Mouse (Mus musculus) limb, embryonic 11.5 days (tissue): ENCODE data around the gene Cript. TPM values are rescaled to one million over a fixed set of nuclear protein-coding genes. Genes with fewer than 3 reads are reported as not detected.

ENCODE experiments used
- ATAC-seq: fragments of 200-750 bp; cut with Nextera tagmentation; 2 replicates; pipeline ENCODE4 v1.8.0; 2017; ENCODE audit warnings: low read depth; ENCODE audit not compliant: insufficient number of reproducible peaks, low FRiP score, low TSS enrichment
- DNase-seq: peaks from one replicate; pipeline ENCODE4 v3.0.0-alpha.2; 2015; ENCODE audit warnings: low spot score
- H3K27ac ChIP-seq: fragments of 300-500 bp; sonication (generic); replicated peaks from 2 replicates; pipeline ENCODE4 v1.5.1; 2014; ENCODE audit warnings: low read depth, mild to moderate bottlenecking, low read length
- H3K27me3 ChIP-seq: fragments of 300-500 bp; sonication (generic); 2 replicates; pipeline ENCODE4 v1.6.1; 2014; ENCODE audit warnings: mild to moderate bottlenecking, low read length, mixed read lengths; ENCODE audit not compliant: control insufficient read depth, insufficient read depth
- H3K36me3 ChIP-seq: fragments of 300-500 bp; sonication (generic); 2 replicates; pipeline ENCODE4 v1.6.1; 2014; ENCODE audit warnings: mild to moderate bottlenecking, low read length, moderate library complexity, mixed read lengths; ENCODE audit not compliant: control insufficient read depth, insufficient read depth
- H3K4me1 ChIP-seq: fragments of 300-500 bp; sonication (generic); 2 replicates; pipeline ENCODE4 v1.6.1; 2014; ENCODE audit warnings: low read length, mixed read lengths; ENCODE audit not compliant: control insufficient read depth, insufficient read depth
- H3K4me2 ChIP-seq: fragments of 300-500 bp; sonication (generic); 2 replicates; pipeline ENCODE4 v1.6.1; 2014; ENCODE audit warnings: low read depth, mild to moderate bottlenecking, moderate library complexity; ENCODE audit not compliant: severe bottlenecking
- H3K4me3 ChIP-seq: fragments of 300-500 bp; sonication (generic); 2 replicates; pipeline ENCODE4 v1.5.1; 2014; ENCODE audit warnings: low read depth, low read length
- H3K9ac ChIP-seq: fragments of 300-500 bp; sonication (generic); 2 replicates; pipeline ENCODE4 v1.6.1; 2014; ENCODE audit warnings: mild to moderate bottlenecking, low read length
- H3K9me3 ChIP-seq: fragments of 300-500 bp; sonication (generic); 2 replicates; pipeline ENCODE4 v1.6.1; 2016; ENCODE audit warnings: low read length; ENCODE audit not compliant: control insufficient read depth
- WGBS: fragments of 180-500 bp; shearing (Covaris S2); extraction: QIAGEN DNeasy Blood & Tissue Kit; methylation state at CpG from one replicate; pipeline ENCODE4 v1.1.7; 2014; 5-methylcytosine and 5-hydroxymethylcytosine counted together
- polyA plus RNA-seq: library from polyadenylated mRNA; unstranded; fragments of >200 nt; fragmentation: Nextera tagmentation; extraction: Ambion mirVana; gene quantifications from 2 replicates; pipeline ENCODE4 v1.2.1, GENCODE M21; 2014

Cript gene
- polyA plus RNA-seq, 1 experiment from 2014 or later = 148 TPM

DNA sequence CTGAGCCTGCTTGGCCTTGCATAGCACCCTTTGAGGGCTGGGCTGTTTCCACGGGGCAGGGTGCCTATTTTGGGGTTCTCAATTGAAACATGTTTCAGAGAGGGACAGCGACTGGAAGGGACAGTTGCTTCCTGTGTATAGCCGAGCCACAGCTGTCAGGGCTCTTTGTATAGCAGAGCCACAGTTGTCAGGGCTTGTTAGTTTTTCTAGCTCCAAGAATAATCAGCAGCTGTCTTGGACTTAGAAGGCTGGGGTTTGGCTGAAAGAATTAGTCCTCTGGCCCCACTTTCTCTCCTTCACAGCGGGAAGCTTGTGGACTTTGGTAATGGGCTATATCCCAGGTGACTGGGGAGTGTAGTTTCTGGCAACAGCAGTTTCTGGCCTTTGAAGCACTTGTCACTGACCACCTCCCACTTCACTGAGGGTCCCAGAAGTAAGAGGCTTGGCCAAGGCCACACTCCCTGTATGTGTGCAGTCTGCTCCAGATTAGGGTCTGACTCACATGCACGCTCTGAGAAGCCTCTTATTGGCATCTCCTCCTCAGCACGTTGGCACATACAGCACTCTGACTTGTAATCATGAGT, 36.7 kb upstream of the Cript start:
- Histone ChIP-seq H3K9me3 (no peaks in the 10 kb centered on the region), H3K4me2 (no peak overlapping the region), H3K27me3 (no peaks in the 10 kb centered on the region), H3K27ac (no peak overlapping the region), H3K9ac (no peak overlapping the region), H3K36me3 (no peaks in the 10 kb centered on the region; the same call in 1 of the 2 replicates), H3K4me1 (no peaks in the 10 kb centered on the region), H3K4me3 (no peak overlapping the region)
- WGBS = 78% methylated on average over 6 of the region's 6 CpGs
- DNase-seq = no peak
- ATAC-seq = no peak

DNA sequence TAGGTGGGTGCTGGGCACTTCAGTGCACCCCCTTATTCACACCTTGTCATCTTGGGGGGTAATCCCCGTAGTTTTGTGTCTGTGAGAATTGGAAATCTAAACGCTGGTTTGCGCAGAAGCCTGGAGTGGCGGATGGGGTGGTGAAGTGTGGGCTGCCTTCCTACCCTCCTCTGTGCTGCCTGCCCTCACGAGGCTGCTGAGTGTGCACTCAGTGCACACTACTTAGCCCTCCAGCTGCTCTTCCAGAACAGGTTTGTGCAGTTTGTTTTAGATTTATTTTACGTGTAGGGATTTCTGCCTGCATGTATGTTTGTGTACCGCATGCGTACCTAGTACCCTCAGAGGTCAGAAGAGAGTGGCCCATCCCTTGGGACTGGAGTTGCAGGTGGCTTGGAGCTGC, 34.0 kb upstream of the Cript start:
- Histone ChIP-seq H3K9me3 (no peaks in the 10 kb centered on the region), H3K4me3 (no peak overlapping the region), H3K27me3 (no peaks in the 10 kb centered on the region), H3K27ac (no peak overlapping the region), H3K4me2 (no peak overlapping the region), H3K9ac (no peak overlapping the region), H3K4me1 (no peaks in the 10 kb centered on the region), H3K36me3 (no peaks in the 10 kb centered on the region)
- ATAC-seq = no peak
- 94% methylated on average over 8 of the region's 8 CpGs for WGBS
- no peak for DNase-seq

DNA sequence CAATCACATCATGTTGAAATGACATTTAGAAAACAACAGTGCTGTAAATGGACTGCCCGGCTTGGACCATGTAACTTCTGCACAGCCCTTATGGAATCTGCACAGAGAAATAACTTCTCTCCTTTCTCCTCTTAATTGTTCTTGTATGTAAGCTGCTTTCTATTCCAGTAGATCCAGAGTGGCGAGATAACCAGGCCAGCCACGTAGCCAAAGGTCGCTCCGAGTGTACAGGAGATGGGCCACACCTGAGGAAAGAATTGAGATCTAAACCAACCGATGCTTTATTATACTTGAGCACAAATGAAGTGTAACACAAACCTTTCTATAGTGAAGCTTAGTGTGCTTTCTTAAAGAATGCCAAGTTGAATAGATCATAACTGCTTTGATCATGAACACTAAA, 28.0 kb upstream of the Cript start:
- WGBS = 93% methylated on average over 6 of the region's 6 CpGs
- Histone ChIP-seq H3K9me3 (no peaks in the 10 kb centered on the region), H3K4me1 (no peaks in the 10 kb centered on the region), H3K27ac (no peak overlapping the region), H3K4me2 (no peak overlapping the region), H3K36me3 (peaks cover 3% of the 10 kb centered on the region; the same call in 1 of the 2 replicates), H3K4me3 (no peak overlapping the region), H3K9ac (no peak overlapping the region), H3K27me3 (no peaks in the 10 kb centered on the region)
- ATAC-seq (no peak), DNase-seq (no peak)

DNA sequence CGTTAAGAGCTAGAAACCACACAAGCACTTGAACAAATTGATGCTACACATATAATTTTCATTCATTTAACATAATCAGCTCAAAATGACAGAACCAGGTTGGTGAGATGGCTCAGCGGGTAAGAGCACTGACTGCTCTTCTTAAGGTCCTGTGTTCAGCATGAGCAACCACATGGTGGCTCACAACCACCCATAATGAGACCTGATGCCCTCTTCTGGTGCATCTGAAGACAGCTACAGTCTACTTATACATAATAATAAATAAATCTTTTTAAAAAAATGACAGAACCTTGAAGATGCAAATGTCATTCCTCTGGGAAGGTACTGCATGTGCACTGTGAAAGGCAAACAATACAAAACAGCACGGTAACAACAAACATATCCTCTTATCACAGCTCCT, 16.4 kb upstream of the Cript start:
- H3K27ac ChIP-seq = no peak overlapping the region
- 92% methylated on average over 3 of the region's 3 CpGs for WGBS
- no peak overlapping the region for H3K4me3 ChIP-seq
- DNase-seq = no peak
- no peaks in the 10 kb centered on the region for H3K4me1 ChIP-seq
- H3K9me3 ChIP-seq = no peaks in the 10 kb centered on the region
- H3K4me2 ChIP-seq = no peak overlapping the region
- no peak for ATAC-seq
- peaks cover 3% of the 10 kb centered on the region; the same call in 1 of the 2 replicates for H3K36me3 ChIP-seq
- H3K27me3 ChIP-seq = no peaks in the 10 kb centered on the region
- no peak overlapping the region for H3K9ac ChIP-seq

DNA sequence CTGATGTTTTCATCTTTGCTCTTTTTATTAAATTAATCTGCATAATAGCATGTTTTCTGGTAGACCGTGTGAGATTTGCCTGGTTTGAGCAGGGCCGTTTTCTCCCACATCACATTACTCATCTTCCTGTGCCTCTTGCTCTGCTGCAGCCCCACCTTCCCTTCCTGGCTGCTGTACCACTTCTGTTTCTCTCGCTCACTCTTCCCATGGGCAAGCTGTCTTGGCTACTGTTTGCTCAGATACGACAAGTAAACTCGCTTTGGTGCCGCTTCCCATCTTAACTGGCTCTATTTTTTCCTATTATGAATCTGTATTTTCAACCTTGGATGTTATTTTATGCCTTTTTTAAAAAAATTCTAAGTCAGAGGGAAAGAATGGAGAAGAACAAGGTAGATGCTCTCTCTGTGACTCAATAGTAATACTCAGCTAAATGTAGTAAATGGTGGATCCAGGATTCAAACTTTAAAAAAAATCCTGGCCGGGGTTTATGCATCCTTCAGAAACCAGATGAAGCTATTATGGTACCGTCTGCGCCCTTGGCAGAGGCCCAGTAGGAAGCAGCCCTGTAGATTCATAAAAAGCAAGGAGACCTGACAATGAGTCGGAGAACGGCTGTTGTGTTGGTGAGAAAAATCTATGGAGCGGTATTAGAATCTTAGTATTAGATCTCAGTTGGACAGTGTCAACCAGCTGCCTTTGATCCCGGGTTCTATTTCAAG, 13.9 kb upstream of the Cript start:
- H3K4me1 ChIP-seq = no peaks in the 10 kb centered on the region
- no peak overlapping the region for H3K4me3 ChIP-seq
- no peaks in the 10 kb centered on the region for H3K27me3 ChIP-seq
- H3K9ac ChIP-seq = no peak overlapping the region
- no peaks in the 10 kb centered on the region for H3K9me3 ChIP-seq
- no peak overlapping the region for H3K27ac ChIP-seq
- no peak for DNase-seq
- H3K4me2 ChIP-seq = no peak overlapping the region
- ATAC-seq = no peak
- WGBS = 95% methylated on average over 13 of the region's 13 CpGs
- H3K36me3 ChIP-seq = no peaks in the 10 kb centered on the region; the same call in 1 of the 2 replicates

DNA sequence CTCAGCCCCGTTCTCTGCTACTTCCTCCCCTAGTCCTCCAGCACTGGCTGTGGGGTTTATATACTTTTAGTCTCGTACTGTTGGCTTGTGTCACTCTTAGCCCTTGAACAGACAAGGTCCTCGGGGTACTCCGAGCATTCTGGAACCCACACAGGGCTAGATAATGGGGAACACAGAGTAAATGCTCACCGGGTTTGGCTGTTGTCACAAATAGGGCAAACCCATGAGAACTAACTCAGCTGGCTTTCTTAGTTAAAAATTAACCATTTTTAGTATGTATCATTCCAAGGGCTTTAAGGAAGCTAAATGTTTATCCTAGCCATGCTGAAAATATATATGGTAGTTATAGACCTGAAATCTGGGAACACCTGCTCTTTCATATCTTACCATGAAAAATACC, 5.7 kb upstream of the Cript start:
- no peaks in the 10 kb centered on the region; the same call in 1 of the 2 replicates for H3K36me3 ChIP-seq
- no peaks in the 10 kb centered on the region for H3K4me1 ChIP-seq
- no peak for DNase-seq
- ATAC-seq = no peak
- no peak overlapping the region for H3K4me2 ChIP-seq
- no peaks in the 10 kb centered on the region for H3K27me3 ChIP-seq
- 91% methylated on average over 5 of the region's 5 CpGs for WGBS
- H3K9ac ChIP-seq = no peak overlapping the region
- no peak overlapping the region for H3K27ac ChIP-seq
- no peaks in the 10 kb centered on the region for H3K9me3 ChIP-seq
- H3K4me3 ChIP-seq = no peak overlapping the region

DNA sequence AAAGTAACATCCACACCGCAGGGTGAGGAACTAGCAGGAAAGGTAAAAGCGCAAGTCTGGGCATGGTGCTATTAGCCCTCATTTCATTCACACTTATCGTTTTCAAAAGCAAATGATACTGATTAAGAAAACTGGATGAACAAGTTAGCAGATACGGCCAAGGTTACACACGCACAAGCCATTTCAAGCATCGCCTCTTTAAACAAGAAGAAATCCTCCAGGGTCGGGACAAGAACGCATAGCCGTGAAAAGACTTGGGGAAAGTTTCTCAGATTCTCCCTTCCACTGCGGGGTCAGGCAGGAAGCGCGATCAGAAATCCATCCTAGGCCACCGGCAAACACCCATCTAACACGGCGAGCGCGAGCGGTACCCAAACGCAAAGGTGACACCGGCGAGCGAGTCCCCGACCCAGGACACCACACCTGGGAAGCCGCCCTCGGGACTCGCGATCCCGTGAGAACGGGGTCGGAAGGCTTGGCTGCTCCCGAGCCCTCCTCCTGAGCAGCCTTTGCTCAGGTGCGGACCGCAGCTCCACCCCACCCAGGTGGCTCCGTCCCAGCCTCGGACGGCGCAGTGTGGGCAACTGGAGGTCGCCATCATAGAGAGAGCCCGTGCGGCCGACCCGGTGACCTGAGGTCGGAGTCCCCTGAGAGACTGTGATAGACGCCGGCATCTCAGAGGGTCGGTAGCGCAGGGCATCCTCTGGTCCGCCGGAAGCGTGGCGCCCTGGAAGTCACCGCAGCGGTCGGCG, 683 bp upstream of the Cript start:
- H3K4me2 ChIP-seq = peak overlapping the region; percentile 76
- under 1% methylated on average over 55 of the region's 55 CpGs for WGBS
- H3K27me3 ChIP-seq = no peaks in the 10 kb centered on the region
- no peaks in the 10 kb centered on the region for H3K4me1 ChIP-seq
- peak overlapping the region; percentile 65 for H3K9ac ChIP-seq
- no peak overlapping the region for H3K27ac ChIP-seq
- H3K36me3 ChIP-seq = no peaks in the 10 kb centered on the region; the same call in 1 of the 2 replicates
- peak; percentile 68; the same call in 1 of the 2 replicates for ATAC-seq
- no peak for DNase-seq
- H3K9me3 ChIP-seq = no peaks in the 10 kb centered on the region
- H3K4me3 ChIP-seq = peak overlapping the region; percentile 78

DNA sequence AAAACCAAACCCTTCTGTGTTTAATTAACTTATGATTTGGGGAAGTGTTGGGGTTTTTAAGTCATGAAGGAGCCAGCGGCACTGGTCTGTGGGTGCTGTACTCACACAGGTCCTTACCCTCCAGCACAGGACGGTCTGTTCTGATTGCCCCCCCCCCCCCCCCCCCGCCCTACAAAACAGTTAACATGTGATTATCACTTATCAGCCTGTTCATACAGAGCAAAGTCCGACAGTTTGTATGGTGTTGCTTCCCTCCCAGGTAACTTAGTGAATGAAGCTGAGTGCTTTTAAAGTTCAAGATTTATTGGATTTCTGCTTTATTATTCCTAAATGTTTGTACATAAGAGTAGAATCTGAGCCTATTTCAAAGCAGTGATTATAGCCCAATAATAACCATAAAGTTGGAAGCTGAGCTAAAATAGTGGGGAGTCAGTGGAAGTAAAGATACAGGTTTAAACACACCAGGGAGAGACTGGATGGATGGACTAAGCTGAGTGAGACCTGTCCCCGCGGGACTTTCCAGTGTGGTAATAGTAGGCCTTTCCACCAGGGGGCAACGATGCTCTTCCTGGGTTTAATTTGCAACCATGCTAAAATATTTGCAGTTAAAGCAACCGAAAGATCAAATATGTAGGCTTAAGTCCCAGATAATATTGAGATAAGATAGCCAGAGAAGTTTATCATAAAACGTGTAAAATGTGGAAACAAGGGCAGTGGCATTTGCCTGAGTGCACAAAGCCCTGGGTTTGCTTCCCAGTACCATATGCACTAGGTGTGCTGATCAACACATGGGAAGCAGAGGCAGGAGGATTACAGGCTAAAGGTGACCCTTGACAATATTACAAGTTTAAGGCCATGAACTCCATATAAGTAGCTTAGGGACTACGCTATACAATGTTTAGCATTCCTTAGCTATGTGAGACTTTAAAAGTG, 11.1 kb downstream of the Cript start:
- DNase-seq (peak; percentile 49), ATAC-seq (no peak)
- no peak overlapping the region for H3K27ac ChIP-seq
- peaks cover 2% of the 10 kb centered on the region for H3K36me3 ChIP-seq
- H3K9me3 ChIP-seq = no peaks in the 10 kb centered on the region
- no peak overlapping the region for H3K4me3 ChIP-seq
- H3K4me2 ChIP-seq = no peak overlapping the region
- H3K27me3 ChIP-seq = no peaks in the 10 kb centered on the region
- 67% methylated on average over 10 of the region's 10 CpGs for WGBS
- H3K9ac ChIP-seq = no peak overlapping the region
- H3K4me1 ChIP-seq = no peaks in the 10 kb centered on the region
